Mouse (Mus musculus): ENCODE data around the gene Nrp2. TPM values are rescaled to one million over a fixed set of nuclear protein-coding genes. Genes with fewer than 3 reads are reported as not detected.

The Nrp2 gene
- polyA plus RNA-seq, 1 experiment from 2014 or later = 29.3 TPM

DNA sequence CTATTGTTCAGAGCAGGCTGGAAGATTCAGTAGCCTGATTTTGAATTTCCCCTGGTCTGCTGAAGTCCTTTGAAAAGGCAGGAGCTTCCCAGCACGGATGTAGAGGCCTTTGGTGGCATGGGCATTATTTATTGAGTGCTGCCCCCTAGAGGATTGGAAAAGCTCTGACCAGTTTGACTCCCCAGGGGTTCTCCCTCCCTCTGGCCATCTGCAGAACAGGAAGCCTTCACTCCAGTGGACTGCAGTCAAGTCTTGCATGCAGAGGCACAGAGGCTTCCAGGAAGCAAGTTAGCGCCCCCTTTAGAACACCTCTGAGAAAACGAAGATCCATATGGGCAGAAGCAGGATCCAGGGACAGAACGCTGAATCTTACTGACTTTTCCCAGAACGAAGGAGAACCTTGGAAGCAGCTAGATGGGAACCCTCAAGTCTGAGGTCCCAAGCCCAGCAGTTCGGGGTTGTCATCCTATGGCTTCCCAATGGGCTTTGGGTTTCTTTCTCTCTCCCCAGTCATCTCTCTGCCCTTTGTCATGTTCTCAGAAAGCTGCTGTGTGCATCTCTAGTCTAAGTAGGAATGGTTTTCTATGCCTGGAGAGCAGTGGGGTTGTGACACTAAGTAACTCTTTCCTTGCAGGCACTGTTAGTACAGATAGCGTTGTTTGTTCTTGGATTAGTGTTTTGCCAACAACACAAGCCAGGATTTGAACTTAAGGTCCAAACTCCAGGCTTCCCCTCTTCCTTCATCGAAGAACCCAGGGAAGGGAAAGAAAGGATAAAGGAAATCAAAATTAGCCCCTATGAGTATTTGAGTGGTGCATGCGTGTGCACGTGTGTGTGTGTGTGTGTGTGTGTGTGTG lies 1.8 kb upstream of the Nrp2 start:
- DNase-seq (ENCODE audit: low spot score) (peak; percentile 89), ATAC-seq (ENCODE audit: low FRiP score) (peak; percentile 52; the same call in 1 of the 2 replicates)
- no peaks in the 10 kb centered on the region for H3K9me3 ChIP-seq (ENCODE audit: control insufficient read depth, low read length)
- no peak overlapping the region for H3K27ac ChIP-seq (ENCODE audit: low read depth, low read length)
- peaks cover 14% of the 10 kb centered on the region for H3K27me3 ChIP-seq (ENCODE audit: control insufficient read depth, insufficient read depth, low read length)
- no peak overlapping the region for H3K4me2 ChIP-seq (replicated peaks; ENCODE audit: low read depth, low read length)
- H3K9ac ChIP-seq (ENCODE audit: low read depth, low read length) = no peak overlapping the region
- WGBS = 36% methylated on average over 10 of the region's 10 CpGs
- no peak overlapping the region for H3K4me3 ChIP-seq (ENCODE audit: low read depth, low read length)
- no peaks in the 10 kb centered on the region for H3K36me3 ChIP-seq (ENCODE audit: control insufficient read depth, insufficient read depth, low read length)
- peaks cover 2% of the 10 kb centered on the region; the same call in 1 of the 2 replicates for H3K4me1 ChIP-seq (replicated peaks; ENCODE audit: control insufficient read depth, insufficient read depth, low read length)

DNA sequence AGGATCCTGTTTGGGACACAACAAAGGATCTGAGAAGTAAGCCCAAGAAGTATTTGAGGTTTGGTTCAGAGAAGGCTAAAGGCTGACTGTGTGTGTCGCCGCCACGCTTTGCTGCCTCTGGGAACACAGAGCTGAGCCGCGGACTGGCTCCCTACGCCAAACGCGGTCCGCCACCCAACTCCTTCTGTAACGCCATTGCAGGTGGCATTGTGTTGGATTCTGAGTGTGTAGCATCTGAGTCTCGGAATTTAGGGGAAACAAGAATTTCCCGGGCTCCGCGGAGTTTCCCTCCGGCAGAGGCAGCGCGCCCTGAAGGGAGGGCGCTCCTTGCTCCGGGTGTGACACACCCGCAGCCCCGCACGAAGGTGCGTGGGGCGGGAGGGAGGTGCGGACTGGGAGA lies 342 bp upstream of the Nrp2 start:
- no peaks in the 10 kb centered on the region for H3K9me3 ChIP-seq (ENCODE audit: control insufficient read depth, low read length)
- peak overlapping the region; percentile 64 for H3K4me3 ChIP-seq (ENCODE audit: low read depth, low read length)
- peak overlapping the region; percentile 72 for H3K9ac ChIP-seq (ENCODE audit: low read depth, low read length)
- WGBS = under 1% methylated on average over 25 of the region's 25 CpGs
- ATAC-seq (ENCODE audit: low FRiP score) = no peak; the same call in 1 of the 2 replicates
- H3K4me1 ChIP-seq (replicated peaks; ENCODE audit: control insufficient read depth, insufficient read depth, low read length) = peaks cover 2% of the 10 kb centered on the region; the same call in 1 of the 2 replicates
- DNase-seq (ENCODE audit: low spot score) = no peak
- H3K27me3 ChIP-seq (ENCODE audit: control insufficient read depth, insufficient read depth, low read length) = peaks cover 14% of the 10 kb centered on the region
- no peaks in the 10 kb centered on the region for H3K36me3 ChIP-seq (ENCODE audit: control insufficient read depth, insufficient read depth, low read length)
- H3K27ac ChIP-seq (ENCODE audit: low read depth, low read length) = peak overlapping the region; percentile 82
- peak overlapping the region; percentile 86 for H3K4me2 ChIP-seq (replicated peaks; ENCODE audit: low read depth, low read length)

DNA sequence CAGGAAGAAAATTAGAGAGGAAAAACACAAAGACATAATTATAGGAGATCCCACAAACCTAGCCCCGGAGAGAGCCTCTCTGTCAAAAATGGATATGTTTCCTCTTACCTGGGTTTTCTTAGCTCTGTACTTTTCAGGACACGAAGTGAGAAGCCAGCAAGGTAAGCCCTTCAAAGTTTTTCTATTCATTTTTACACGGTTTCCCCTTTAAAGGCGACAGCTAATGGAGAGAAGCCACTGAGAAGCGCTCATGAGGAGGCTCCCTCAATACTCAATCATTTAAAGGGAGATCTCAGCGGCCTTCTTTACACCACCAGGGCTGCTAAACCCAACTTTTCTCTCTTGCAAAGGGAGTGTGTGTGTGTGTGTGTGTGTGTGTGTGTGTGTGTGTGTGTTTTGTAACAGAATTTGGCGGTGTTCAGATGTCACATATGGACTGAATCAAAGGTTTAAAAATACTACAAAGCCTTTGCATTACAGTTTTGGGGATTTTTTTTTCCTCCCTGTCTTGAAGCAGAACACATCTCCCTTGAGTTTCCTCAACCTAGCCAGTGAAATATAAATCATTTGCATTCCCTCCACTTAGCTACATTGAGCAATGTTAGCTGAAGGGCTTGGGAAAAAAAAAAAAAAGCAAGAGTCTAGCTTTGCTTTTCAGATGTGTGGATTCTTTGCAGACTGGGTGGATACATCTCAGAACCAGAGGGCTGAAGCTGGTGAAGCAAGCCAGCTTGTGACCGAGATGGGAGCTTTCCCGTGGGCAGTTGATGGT lies 1.2 kb downstream of the Nrp2 start:
- WGBS = under 1% methylated on average over 9 of the region's 9 CpGs
- DNase-seq (ENCODE audit: low spot score) (peak; percentile 49), ATAC-seq (ENCODE audit: low FRiP score) (no peak)
- Histone ChIP-seq H3K4me1 (replicated peaks; ENCODE audit: control insufficient read depth, insufficient read depth, low read length) (peaks cover 2% of the 10 kb centered on the region; the same call in 1 of the 2 replicates), H3K27ac (ENCODE audit: low read depth, low read length) (no peak overlapping the region), H3K27me3 (ENCODE audit: control insufficient read depth, insufficient read depth, low read length) (peaks cover 24% of the 10 kb centered on the region), H3K9ac (ENCODE audit: low read depth, low read length) (peak overlapping the region; percentile 72), H3K36me3 (ENCODE audit: control insufficient read depth, insufficient read depth, low read length) (no peaks in the 10 kb centered on the region), H3K4me2 (replicated peaks; ENCODE audit: low read depth, low read length) (peak overlapping the region; percentile 86), H3K4me3 (ENCODE audit: low read depth, low read length) (peak overlapping the region; percentile 64), H3K9me3 (ENCODE audit: control insufficient read depth, low read length) (no peaks in the 10 kb centered on the region)

- Histone ChIP-seq H3K36me3 (ENCODE audit: control insufficient read depth, insufficient read depth, low read length) (no peaks in the 10 kb centered on the region), H3K27me3 (ENCODE audit: control insufficient read depth, insufficient read depth, low read length) (peaks cover 24% of the 10 kb centered on the region), H3K27ac (ENCODE audit: low read depth, low read length) (no peak overlapping the region), H3K9ac (ENCODE audit: low read depth, low read length) (peak overlapping the region; percentile 69), H3K9me3 (ENCODE audit: control insufficient read depth, low read length) (no peaks in the 10 kb centered on the region), H3K4me3 (ENCODE audit: low read depth, low read length) (peak overlapping the region; percentile 64), H3K4me2 (replicated peaks; ENCODE audit: low read depth, low read length) (peak overlapping the region; percentile 86), H3K4me1 (replicated peaks; ENCODE audit: control insufficient read depth, insufficient read depth, low read length) (peaks cover 3% of the 10 kb centered on the region; the same call in 1 of the 2 replicates)
- DNase-seq (ENCODE audit: low spot score) (peak; percentile 53), ATAC-seq (ENCODE audit: low FRiP score) (no peak)
- 2% methylated on average over 16 of the region's 16 CpGs for WGBS
Measured at GRCm38 (mm10) chr1:62704889-62705516, 1.9 kb downstream of the Nrp2 start.

- no peak for ATAC-seq (ENCODE audit: low FRiP score)
- Histone ChIP-seq H3K4me1 (replicated peaks; ENCODE audit: control insufficient read depth, insufficient read depth, low read length) (peaks cover 4% of the 10 kb centered on the region; the same call in 1 of the 2 replicates), H3K4me3 (ENCODE audit: low read depth, low read length) (peak overlapping the region; percentile 64), H3K9me3 (ENCODE audit: control insufficient read depth, low read length) (no peaks in the 10 kb centered on the region), H3K27ac (ENCODE audit: low read depth, low read length) (no peak overlapping the region), H3K9ac (ENCODE audit: low read depth, low read length) (peak overlapping the region; percentile 69), H3K4me2 (replicated peaks; ENCODE audit: low read depth, low read length) (peak overlapping the region; percentile 86), H3K27me3 (ENCODE audit: control insufficient read depth, insufficient read depth, low read length) (peaks cover 24% of the 10 kb centered on the region), H3K36me3 (ENCODE audit: control insufficient read depth, insufficient read depth, low read length) (no peaks in the 10 kb centered on the region)
- DNase-seq (ENCODE audit: low spot score) = peak; percentile 51
- WGBS = under 1% methylated on average over 18 of the region's 18 CpGs
Measured at GRCm38 (mm10) chr1:62705517-62705981, 2.5 kb downstream of the Nrp2 start.

GRCm38 (mm10) chr1:62706085-62707021 lies 3.3 kb downstream of the Nrp2 start:
- ATAC-seq (ENCODE audit: low FRiP score) = peak; percentile 59
- peak overlapping the region; percentile 86 for H3K4me2 ChIP-seq (replicated peaks; ENCODE audit: low read depth, low read length)
- H3K36me3 ChIP-seq (ENCODE audit: control insufficient read depth, insufficient read depth, low read length) = no peaks in the 10 kb centered on the region
- no peaks in the 10 kb centered on the region for H3K9me3 ChIP-seq (ENCODE audit: control insufficient read depth, low read length)
- H3K27ac ChIP-seq (ENCODE audit: low read depth, low read length) = peak overlapping the region; percentile 65; the same call in 1 of the 2 replicates
- DNase-seq (ENCODE audit: low spot score) = peak; percentile 72
- H3K9ac ChIP-seq (ENCODE audit: low read depth, low read length) = peak overlapping the region; percentile 69
- under 1% methylated on average over 71 of the region's 73 CpGs for WGBS
- H3K27me3 ChIP-seq (ENCODE audit: control insufficient read depth, insufficient read depth, low read length) = peaks cover 24% of the 10 kb centered on the region
- H3K4me3 ChIP-seq (ENCODE audit: low read depth, low read length) = peak overlapping the region; percentile 64
- peaks cover 4% of the 10 kb centered on the region; the same call in 1 of the 2 replicates for H3K4me1 ChIP-seq (replicated peaks; ENCODE audit: control insufficient read depth, insufficient read depth, low read length)

GRCm38 (mm10) chr1:62707101-62707912 lies 4.2 kb downstream of the Nrp2 start:
- WGBS = 1% methylated on average over 35 of the region's 35 CpGs
- H3K9me3 ChIP-seq (ENCODE audit: control insufficient read depth, low read length) = no peaks in the 10 kb centered on the region
- peaks cover 4% of the 10 kb centered on the region; the same call in 1 of the 2 replicates for H3K4me1 ChIP-seq (replicated peaks; ENCODE audit: control insufficient read depth, insufficient read depth, low read length)
- H3K9ac ChIP-seq (ENCODE audit: low read depth, low read length) = peak overlapping the region; percentile 69
- H3K4me2 ChIP-seq (replicated peaks; ENCODE audit: low read depth, low read length) = peak overlapping the region; percentile 86
- H3K27ac ChIP-seq (ENCODE audit: low read depth, low read length) = 0 out of 2 replicates have a peak overlapping the region, but pooled peaks have one; percentile 36
- H3K36me3 ChIP-seq (ENCODE audit: control insufficient read depth, insufficient read depth, low read length) = no peaks in the 10 kb centered on the region
- peaks cover 20% of the 10 kb centered on the region for H3K27me3 ChIP-seq (ENCODE audit: control insufficient read depth, insufficient read depth, low read length)
- peak overlapping the region; percentile 64 for H3K4me3 ChIP-seq (ENCODE audit: low read depth, low read length)
- ATAC-seq (ENCODE audit: low FRiP score) (peak; percentile 15; the same call in 1 of the 2 replicates), DNase-seq (ENCODE audit: low spot score) (peak; percentile 73)
